Mouse (Mus musculus) cerebellum, adult 9-10 months (tissue): ENCODE results near the gene Hdgfl2.
"Not testable (repeated sequence)": the region's sequence is repeated elsewhere in the genome, so short reads cannot be mapped to it uniquely, and the experiment has no call there.

ENCODE experiments used
- DNase-seq: peaks from one replicate; pipeline ENCODE4 v3.0.0; 2022

Gene Hdgfl2

GRCm38 (mm10) chr17:56065715-56066114 lies 13.7 kb upstream of the Hdgfl2 start:
- DNase-seq = not testable (repeated sequence)

DNA sequence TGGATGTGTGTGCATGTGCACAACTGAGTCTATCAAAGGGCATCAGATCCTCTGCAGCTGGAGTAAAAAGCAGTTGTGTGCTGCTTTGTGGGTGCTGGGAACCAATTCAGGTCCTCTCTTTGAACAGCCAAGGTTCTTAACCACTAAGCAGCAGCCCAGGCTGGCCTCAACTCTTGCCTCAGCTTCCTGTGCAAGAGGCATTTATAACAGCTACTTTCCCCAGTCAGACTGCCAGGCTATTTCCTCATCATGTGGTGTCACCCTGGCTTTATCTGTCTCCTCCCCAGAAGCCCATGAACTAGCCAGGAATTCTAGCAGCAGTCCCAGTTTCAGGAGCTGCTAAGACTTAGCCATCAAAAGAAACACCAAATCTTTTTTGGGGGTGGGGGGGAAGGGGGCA lies 13.0 kb upstream of the Hdgfl2 start:
- DNase-seq = no peak

GRCm38 (mm10) chr17:56069066-56069465 lies 10.4 kb upstream of the Hdgfl2 start:
- no peak for DNase-seq

DNA sequence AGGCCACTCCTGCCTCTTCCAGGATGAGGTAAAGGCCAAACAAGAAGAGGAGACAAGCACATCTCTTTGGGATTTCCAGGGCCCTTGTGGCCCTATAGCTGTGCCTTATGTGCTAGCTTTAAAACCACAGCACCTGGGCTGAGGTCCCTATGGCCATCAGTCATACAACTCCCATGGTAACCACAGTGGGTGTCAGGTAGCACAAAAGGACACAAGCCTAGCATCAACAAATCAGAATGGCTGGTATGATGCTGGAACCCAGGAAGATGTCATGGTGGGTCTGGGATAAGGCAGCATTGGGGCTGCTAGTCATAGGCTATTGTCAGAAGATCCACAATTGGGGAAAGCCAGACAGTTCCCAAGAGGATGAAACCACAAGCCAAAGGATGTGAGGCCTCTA lies 8.3 kb upstream of the Hdgfl2 start:
- DNase-seq = no peak

DNA sequence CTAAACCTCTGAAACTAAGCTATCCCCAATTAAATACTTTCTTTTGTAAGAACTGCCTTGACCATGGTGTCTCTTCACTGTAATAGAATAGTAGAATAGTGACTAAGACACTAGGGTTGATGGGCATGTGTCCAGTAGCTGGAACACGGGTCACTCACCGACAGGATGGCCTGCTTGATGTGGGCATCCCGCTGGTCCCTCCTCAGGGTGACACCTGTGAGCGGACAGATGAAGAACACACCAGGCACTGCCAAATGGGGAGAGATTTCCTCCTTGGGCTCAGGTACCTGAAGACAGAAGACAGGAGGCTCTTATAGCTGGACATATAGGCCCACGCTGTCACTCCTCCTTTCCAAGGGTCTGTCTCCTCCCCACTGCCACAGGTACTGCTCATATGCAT lies 7.2 kb upstream of the Hdgfl2 start:
- DNase-seq = no peak

DNA sequence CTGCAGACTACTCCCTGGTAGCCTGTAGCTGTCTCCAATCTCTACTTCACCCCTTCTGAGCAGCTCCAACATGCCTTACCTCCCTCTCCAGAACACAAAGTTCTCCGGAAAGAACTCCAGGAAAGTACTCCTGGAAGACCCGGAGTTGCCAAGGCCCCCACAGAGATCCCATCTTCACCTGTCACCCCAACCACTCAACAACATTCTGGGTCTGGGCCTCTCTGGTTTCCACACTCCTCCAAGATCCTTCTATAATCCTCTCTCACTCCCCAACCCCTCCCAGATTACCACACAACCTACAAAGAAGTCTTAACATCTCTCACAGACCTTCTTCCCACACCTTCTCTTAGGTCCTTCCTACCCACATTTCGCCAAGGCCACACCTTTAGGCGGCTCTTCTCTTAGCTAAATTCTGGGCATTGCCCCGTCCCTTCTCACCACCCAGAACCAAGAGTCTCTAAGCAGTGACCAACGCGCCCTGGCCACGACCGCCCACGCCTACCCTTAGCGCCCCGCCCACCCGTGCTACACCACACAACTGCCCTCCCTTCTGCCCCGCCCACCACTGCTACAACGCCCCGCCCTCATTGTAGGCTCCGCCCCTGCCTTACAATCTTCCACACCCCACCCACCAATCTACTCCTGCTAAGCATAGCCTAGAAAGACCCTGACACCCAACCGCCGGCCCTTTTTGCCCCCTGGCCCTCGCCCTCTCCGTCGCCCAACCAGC lies 5.2 kb upstream of the Hdgfl2 start:
- DNase-seq = no peak

- DNase-seq = peak; percentile 95
Observed at GRCm38 (mm10) chr17:56074827-56075208, 4.6 kb upstream of the Hdgfl2 start, which contains the start of gene Ubxn6. TSS of gene Ubxn6 (minus strand) at chr17:56075028.

- peak; percentile 58 for DNase-seq
Observed at GRCm38 (mm10) chr17:56077523-56077922, 1.9 kb upstream of the Hdgfl2 start.

DNA sequence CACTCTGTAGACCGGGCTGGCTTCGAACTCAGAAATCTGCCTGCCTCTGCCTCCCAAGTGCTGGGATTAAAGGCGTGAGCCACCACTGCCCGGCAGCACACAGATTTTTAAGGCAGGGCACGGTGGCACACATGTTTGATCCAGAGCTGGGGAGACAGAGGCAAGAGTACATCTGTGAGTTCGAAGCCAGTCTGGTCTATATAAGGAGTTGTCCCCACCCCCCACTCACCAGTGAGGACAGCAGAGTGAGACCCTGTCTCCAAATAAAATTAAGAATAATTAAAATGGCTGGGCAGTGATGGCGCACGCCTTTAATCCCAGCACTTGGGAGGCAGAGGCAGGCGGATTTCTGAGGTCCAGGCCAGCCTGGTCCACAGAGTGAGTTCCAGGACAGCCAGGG lies 1.1 kb upstream of the Hdgfl2 start:
- peak; percentile 82 for DNase-seq

DNA sequence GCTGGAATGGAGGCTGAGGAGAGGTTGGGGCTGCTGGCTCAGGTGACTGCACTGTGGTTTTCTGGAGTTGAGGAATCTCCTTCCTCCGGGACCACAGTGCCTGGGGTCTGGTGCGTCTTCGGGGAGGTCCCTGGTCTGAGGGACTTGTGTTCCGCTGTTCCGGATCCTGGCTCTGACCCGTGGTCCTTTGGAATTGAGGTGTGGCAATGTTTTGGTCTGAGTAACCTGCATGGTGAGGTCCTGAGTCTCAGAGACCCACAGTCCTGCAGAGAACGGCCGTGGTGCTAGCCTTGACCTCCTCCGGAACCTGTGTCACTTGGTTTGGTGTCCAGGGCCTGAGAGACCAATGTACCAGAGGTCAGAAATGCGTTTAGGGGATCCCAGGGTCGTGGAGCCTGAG lies 487 bp downstream of the Hdgfl2 start:
- DNase-seq = peak; percentile 71

DNA sequence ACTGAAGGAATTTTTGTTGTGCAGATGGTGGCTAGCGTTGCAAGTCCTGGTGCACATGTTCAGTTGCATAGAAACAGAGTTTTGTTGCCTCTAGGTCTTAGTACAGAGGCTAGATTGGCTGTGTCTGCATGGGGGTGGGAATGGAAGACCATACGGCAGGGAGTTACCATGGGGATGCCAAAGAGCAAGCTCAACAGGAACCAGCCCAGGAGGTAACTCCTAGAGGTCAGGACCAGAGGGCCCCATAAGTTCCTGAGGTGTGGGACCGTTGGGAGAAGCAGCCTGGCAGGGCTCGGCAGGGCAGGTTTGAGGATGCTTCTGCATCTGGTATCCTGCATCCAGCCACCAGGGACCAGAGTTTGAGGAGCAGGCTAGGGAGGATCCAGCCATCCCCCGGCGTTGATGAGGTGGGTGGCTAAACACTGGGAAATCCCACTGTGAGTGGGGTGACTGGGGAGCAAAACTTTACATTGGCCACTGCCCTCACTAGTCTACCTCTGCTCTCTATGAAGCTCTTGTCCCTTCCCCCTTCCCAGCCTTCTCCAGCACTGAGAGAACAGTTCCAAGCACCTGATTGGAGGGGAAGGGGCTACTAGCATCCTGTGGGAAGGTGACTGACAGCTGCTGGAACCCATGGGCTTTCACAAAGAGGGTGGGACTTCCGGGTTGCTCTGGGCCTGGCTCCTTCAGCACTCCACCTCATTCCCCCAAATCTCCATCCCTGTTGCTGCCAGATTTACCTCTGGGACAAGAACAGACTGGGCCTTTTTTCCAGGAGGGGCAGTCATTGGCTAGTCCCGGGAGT lies 1.5 kb downstream of the Hdgfl2 start:
- peak; percentile 55 for DNase-seq

- DNase-seq = no peak
Observed at GRCm38 (mm10) chr17:56092312-56092711, 12.9 kb downstream of the Hdgfl2 start.

DNA sequence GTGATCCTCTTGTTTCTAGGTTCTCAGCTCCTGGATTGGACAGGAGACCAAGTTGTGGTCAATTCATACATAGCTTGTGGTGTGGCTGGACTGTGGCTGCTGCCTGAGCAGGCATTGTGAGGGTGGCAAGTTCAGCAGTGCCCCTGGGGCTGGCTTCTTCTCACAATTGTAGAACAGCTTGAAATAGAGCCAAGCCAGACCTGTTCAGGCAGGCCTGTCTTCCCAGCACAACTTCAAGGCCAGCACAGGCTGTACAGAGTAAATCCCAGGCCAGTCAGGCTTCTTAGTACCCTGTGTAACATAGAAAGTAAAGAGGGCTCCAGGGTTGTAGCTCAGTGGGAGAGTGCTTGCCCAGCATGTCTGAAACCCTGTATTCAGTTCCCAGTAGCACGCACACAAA lies 13.4 kb downstream of the Hdgfl2 start:
- DNase-seq = no peak

GRCm38 (mm10) chr17:56096883-56097282 lies 17.4 kb downstream of the Hdgfl2 start:
- no peak for DNase-seq

DNA sequence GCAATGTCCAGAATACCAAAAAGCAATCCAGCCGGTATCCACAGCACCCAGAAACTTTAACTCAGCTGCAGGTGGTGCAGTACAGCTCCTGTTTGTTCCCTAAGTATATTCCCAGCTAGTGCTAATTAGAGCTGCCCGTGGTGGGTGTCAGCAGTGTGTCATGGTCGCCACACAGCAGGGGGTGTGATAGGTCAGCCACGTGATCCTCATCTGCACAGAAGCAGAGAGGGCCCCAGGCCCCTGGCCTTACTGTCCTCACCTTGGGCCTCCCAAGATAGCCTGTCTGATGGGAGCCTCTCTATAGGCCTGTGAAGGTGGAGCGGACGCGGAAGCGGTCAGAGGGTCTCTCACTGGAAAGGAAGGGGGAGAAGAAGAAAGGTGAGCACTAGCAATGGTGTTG lies 18.7 kb downstream of the Hdgfl2 start:
- no peak for DNase-seq

GRCm38 (mm10) chr17:56098711-56099572 lies 19.5 kb downstream of the Hdgfl2 start:
- DNase-seq = no peak

GRCm38 (mm10) chr17:56100811-56101210 lies 21.4 kb downstream of the Hdgfl2 start:
- no peak for DNase-seq

GRCm38 (mm10) chr17:56102158-56102557 lies 22.7 kb downstream of the Hdgfl2 start:
- no peak for DNase-seq

- no peak for DNase-seq
Observed at GRCm38 (mm10) chr17:56102927-56103326, 23.5 kb downstream of the Hdgfl2 start.

GRCm38 (mm10) chr17:56103465-56104285 lies 24.2 kb downstream of the Hdgfl2 start:
- DNase-seq = no peak

GRCm38 (mm10) chr17:56104821-56105220 lies 25.4 kb downstream of the Hdgfl2 start:
- DNase-seq = not testable (repeated sequence)

DNA sequence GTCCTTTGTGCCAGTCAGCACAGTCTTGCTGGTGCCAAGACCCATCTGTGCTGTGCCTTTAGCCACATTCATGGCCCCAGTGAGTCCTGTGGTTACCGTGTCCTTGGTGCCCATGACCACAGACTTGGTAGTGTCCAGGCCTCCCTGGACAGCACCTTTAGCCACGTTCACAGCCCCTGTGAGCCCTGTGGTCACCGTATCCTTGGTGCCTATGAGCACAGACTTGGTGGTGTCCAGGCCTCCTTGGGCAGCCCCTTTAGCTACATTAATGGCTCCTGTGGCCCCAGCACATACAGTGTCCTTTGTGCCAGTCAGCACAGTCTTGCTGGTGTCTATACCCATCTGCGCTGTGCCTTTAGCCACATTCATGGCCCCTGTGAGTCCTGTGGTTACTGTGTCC lies 27.0 kb downstream of the Hdgfl2 start:
- DNase-seq = not testable (repeated sequence)
